Mouse (Mus musculus) lung, postnatal 10 days (tissue): ENCODE data around the gene Kctd15.

Experiments
- DNase-seq: peaks from one replicate; pipeline ENCODE4 v3.0.0; 2021

Gene Kctd15

DNA sequence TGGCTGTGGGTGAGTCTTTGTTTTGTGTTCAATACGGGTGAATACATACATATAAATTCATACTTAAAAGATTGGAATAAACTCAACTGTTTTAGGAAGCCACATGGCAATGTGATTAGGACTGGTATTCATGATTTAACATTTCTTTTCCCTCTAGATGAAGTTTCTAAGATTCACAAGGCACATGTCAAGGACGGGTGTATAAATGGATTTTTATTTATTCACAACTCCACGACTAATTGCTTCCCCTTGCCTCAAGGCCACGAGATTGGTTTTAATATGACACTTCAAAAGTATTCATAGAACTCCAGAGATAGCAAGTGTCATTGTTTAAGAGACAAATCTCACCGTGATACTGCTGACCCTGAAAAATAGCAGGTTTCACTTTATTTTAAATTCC lies at the start of gene Kctd15:
Gene Kctd15, minus strand, starts transcription at position 101 of the 400 bp plus-strand sequence.
- DNase-seq = no peak

GRCm38 (mm10) chr7:34704401-34704800 lies 47.9 kb upstream of the Kctd15 start:
- peak; percentile 21 for DNase-seq

DNA sequence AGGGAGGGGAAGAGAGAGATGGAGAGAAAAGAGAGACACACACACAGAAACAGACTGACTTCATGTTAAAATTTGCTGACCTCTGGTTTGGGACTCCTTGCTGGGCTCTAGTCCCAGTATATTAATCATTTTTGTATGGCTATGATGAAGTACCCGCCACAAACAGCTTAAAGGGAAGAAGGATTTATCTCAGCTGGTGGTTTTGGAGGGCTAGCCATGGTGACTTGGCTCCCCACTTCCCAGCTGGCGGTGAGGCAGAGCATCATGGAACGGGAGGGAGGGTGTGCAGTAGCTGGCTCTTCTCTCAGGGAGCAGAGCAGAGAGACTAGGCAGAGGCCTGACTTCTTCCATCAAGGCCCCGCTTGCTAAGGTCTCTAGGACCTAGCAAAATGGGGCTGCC lies 46.9 kb upstream of the Kctd15 start:
- DNase-seq = peak; percentile 63

- DNase-seq = peak; percentile 68
Observed at GRCm38 (mm10) chr7:34702718-34703351, 46.3 kb upstream of the Kctd15 start.

GRCm38 (mm10) chr7:34699888-34700287 lies 43.4 kb upstream of the Kctd15 start:
- DNase-seq = no peak

DNA sequence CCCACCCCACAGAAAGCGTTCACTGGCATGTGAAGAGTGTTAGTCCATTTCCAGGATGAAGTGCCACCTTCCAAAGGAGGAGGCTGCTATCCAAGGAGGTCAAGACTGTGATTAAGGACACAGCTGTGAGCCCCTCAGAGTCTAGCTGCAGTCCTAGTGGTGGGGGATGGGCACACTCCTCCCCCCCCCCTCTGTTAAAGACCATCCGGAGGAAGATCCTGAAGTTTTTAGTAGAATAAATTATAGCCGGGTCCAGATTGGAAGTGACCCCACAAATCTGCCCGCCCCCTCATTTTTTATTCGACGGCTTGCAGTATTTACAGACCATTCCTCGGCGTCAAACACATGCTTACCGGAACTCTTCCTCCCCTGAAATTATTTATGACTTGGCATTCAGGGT lies 41.7 kb upstream of the Kctd15 start:
- DNase-seq = no peak

GRCm38 (mm10) chr7:34696086-34696485 lies 39.6 kb upstream of the Kctd15 start:
- no peak for DNase-seq

DNA sequence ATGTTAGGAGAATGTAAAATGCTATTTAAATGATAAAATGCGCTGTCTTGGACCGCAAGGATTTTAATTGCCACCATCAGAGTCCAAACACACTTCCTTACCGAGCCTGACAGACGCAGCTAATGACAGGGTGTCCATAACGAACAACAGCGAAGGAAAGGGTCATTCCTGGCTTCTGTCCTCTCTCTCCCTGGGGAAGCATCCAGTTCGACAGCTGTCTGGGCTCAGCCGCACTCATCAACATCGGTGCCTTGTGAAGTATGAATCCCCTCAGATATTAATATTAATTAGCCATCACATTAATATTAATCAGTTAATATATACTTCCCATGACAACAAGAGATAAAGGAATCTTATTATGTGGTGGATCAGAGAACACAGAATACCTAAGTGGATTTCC lies 38.4 kb upstream of the Kctd15 start:
- peak; percentile 78 for DNase-seq

DNA sequence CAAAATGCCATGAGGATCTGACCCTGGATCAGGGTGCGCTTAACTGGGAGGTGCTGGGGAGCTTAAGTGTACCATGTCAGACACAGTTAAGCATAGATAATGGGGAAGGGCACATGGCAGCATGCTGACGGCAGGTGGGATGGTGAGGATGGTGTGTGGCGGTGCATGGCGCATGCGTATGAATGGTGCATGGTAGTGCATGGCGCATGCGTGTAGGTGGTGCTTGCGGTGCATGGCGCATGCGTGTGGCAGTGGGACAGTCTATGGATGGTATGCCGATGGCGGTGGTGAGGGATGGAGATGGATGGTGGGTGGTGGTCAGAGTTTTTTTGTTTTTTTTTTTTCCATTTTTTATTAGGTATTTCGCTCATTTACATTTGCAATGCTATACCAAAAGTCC lies 37.4 kb upstream of the Kctd15 start:
- DNase-seq = no peak

DNA sequence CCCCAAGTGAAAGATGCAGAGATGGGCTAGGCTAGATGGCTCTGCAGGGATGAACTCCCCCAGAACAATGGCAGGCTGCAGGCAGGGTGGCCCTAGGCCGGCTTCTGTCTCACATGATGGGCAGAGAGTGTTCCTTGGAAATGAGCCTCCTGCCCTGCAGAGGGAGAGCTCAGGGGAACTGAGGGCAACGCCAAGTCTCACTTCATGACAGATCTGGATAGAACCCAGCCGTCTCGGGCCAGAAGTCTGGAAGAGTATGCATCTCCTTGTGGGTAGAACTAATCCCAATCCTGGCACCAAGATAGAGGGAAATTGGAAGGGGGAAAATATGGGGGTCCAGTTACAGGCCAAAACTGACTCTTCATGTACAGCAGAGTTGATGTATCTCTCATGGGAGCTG lies 36.5 kb upstream of the Kctd15 start:
- DNase-seq = peak; percentile 31

DNA sequence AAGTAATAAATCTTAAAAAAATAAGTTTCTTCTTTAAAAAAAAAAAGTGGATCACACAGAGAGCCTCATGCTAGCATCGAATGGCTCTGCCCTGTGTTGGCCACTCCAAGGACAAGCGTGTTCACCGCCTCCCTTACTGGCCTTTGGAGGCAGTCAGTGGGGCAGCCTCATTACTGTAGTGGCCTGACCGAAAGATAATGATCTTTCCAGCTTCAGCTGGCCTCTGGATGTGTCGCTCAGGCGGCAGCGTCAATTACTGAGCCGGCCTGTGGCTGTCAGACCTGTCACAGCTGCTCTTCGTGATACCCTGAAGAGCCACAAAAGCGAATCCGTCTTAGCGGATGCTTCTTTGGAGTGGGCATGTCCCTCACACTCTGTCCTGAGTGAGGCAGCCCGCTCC lies 33.6 kb upstream of the Kctd15 start:
- DNase-seq = no peak

- DNase-seq = peak; percentile 24
Observed at GRCm38 (mm10) chr7:34689028-34689427, 32.5 kb upstream of the Kctd15 start.

DNA sequence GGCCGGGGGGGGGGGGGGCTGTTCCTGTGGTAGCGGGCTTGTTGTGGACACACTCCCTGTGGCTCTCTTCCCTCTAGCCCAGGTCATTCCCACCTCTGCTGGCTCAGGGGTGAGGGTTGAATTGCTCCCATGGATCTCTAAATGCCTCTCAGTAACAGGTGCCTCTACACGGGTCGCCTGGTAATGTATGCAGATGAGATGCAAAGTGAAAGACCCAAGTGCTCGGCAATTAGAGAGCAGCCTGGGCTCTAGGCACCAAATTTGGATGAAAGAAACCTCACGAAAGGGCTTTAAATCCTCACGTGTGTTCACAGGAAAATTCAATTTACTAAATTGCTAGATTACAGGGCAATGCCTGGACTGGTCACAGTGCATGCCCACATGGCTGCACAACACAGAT lies 29.3 kb upstream of the Kctd15 start:
- DNase-seq = no peak

GRCm38 (mm10) chr7:34685176-34685575 lies 28.6 kb upstream of the Kctd15 start:
- DNase-seq = no peak

DNA sequence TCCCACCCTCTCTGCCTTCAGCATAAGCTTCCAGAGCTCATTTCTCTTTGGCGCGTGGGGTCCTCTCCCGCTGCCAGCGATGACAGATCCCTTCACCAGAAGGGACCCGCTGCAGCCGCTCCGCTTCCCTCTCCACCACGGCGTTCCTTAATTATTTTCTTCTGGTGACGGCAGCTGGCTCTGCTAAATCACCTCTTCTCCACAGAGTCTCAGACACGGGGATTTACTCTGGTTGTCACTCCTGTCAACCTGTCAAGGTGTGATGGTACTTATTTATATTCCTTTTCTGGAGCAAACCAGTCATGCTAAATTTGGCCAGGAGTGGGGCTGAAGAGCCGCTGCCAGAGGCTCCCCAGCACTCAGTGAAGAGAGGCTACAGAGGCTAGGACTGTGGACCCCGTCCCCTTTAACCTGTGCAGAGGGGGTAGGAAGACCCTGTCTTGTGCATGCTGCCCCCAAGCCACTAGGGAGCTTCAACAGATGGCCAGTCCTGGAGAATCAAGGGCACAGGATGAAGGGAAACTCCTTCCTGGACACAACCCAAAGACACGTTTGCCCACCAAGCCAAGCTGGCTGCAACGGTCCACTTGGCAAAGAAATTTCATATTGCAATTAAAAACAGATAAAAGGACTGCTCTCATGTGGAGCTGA lies 24.4 kb upstream of the Kctd15 start:
- DNase-seq = no peak

DNA sequence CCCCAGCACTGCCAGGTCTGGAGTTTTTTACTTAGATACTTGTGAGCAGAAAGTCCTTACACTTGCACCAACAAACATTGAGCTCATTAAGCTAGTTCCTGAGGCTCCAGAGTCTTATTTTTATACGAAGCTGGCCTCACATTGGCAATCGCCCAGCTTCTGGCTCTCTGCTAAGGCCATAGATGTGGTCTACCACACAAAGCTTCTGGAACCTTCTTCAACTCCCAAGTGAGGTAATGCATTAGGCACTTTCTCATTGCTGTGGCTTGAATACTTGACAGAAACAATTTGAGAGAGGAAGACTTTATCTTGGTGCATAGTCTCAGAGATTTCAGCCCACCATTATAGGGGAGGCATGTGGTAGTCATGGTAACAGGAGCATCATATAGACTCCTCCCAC lies 23.4 kb upstream of the Kctd15 start:
- no peak for DNase-seq

DNA sequence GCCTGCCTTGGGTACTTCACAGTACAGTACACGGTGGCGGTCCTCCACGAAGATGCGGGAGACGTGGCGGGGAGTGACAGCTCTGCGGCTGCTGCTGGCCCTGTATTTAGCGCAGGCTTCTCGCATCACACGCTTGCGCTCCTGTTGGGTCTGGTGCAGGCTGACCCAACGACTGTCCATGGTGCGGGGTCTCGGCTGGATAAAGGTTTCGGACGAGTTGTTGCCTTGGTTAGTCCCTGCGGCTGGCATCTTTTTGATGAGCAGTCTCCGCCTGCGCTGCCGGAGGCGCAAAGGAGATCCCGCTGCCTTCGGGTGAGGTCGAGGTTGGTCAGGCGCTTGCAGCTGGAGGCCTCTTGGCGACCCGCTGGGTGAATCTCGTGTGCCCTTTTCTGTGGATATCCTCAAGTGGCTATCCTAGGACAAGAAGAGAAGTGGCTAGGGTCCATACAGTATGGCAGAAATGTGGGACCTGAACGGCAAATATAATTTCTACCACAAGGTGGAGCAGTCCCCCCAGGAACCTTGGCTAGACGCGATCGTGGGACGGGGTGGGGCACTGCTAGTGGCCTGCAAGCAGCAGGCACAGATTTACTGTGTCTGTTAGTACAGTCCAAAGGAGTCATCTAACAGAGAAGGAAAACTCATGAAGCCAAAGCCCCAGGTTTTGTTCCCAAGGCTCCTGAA lies 19.4 kb upstream of the Kctd15 start:
- DNase-seq = peak; percentile 88

DNA sequence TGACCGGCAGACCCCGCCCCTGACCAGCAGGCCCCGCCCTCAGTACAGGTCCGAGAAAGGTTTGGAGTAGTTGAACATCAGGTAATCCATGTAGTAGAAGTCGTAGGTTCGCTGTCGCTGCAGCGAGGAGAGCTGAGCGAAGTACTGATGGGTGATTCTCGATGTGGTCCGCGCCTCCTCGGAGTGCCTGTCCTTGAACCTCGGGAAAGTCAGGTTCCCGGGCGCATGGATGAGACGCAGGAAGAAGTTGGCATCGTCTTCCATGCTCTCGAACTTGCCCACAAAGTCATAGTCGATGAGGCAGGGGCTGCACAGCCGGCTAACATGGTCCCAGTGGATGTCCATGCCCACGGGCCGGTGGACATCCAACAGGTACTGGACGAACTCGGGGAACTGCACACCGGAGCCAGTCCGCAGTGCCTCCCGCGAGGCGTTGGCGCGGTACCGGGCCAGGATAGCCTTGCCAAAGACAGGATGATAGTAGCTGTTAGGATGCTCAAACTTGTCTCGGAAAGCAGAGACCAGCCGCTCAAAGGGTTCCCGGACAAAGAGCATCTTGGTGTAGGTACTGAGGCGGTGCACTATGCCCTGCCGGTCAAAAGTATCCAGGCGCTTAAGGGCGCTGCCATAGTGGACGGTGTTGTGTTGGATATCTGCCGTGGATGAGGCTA lies 18.7 kb upstream of the Kctd15 start:
- no peak for DNase-seq

GRCm38 (mm10) chr7:34672916-34673315 lies 16.4 kb upstream of the Kctd15 start:
- no peak for DNase-seq

GRCm38 (mm10) chr7:34671911-34672310 lies 15.4 kb upstream of the Kctd15 start:
- peak; percentile 91 for DNase-seq

GRCm38 (mm10) chr7:34670778-34671177 lies 14.2 kb upstream of the Kctd15 start:
- no peak for DNase-seq

DNA sequence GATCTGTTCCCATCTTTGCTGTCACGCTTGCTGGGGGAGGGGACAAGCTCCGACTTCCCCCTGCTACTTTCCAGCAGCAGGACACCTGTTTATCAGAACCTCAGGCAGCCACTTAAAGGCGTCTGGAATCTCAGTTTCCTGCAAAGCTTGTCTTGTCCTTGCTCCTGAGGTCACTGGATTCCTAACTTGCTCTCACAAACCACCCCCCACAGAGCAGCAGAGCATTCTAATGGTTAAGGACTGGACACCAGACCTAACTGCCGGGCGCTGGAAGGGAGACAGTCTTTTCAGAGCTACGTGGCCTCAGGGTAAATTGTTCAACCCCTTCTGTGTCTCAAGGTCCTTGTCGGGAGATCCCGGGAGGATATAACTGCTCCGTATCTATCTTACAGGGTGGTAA lies 12.8 kb upstream of the Kctd15 start:
- DNase-seq = no peak

DNA sequence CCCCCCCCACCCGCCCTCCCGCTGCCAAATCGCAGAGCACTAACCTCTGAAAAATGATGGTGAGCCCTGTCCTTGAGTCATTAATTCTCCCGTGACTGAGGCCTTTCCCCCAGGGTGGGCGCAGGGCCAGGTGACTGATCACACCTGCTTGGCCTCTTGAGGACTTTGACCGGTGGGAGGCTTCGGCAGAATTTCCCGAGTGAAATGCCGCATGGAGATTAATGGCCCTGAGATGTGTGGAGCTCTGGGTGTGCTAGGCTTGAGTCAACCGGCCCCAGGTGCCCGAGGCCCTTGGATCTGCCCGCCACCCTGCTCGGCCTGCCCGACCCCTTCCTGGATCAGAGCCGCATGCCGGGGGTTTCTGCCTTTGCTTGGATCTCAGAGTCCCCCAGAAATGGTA lies 11.3 kb upstream of the Kctd15 start:
- DNase-seq = no peak

DNA sequence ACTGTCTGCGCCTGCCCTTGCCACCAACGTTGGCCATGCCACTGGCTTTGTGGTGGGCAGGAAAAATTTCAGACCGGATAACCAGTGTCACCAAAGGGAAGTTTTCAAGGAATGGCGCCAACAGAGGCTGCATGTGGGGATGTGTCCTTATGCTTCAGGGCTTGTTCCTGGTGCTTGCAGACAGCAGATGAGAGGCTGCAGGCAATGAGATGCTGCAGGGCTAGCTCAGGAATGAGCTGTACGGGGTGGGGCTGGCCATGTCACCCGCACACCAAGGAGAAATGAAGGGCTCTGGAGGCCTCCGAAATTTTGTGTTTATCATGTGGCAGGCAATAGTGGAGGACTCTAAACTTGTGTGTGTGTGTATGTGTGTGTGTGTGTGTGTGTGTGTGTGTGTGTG lies 6.6 kb upstream of the Kctd15 start:
- DNase-seq = no peak
